Mouse (Mus musculus) midbrain, postnatal 0 days (tissue): ENCODE results near the gene Nr2f2. TPM values are rescaled to one million over a fixed set of nuclear protein-coding genes. Genes with fewer than 3 reads are reported as not detected.
A peak's percentile ranks its signal among the peaks of the same experiment; 100 is the strongest.

Experiments used
- ATAC-seq: fragments of 200-750 bp; cut with Nextera tagmentation; 2 replicates; pipeline ENCODE4 v1.8.0; 2017; ENCODE audit warnings: moderate number of reproducible peaks, mild to moderate bottlenecking, moderate TSS enrichment, moderate library complexity; ENCODE audit not compliant: low FRiP score
- DNase-seq: peaks from one replicate; pipeline ENCODE4 v3.0.0-alpha.2; 2015; ENCODE audit warnings: low spot score
- H3K27ac ChIP-seq: fragments of 300-500 bp; sonication (generic); 2 replicates; pipeline ENCODE4 v1.5.1; 2014; ENCODE audit warnings: low read depth, mild to moderate bottlenecking, low read length, mixed read lengths
- H3K27me3 ChIP-seq: fragments of 300-500 bp; sonication (generic); 2 replicates; pipeline ENCODE4 v1.6.1; 2014; ENCODE audit warnings: low read length, control low read depth, mixed read lengths; ENCODE audit not compliant: insufficient read depth
- H3K36me3 ChIP-seq: fragments of 300-500 bp; sonication (generic); 2 replicates; pipeline ENCODE4 v1.6.1; 2014; ENCODE audit warnings: low read length, control low read depth, mixed read lengths; ENCODE audit not compliant: insufficient read depth
- H3K4me1 ChIP-seq: fragments of 300-500 bp; sonication (generic); 2 replicates; pipeline ENCODE4 v1.6.1; 2014; ENCODE audit warnings: mild to moderate bottlenecking, control low read depth, antibody characterized with exemption, low read length, mixed read lengths; ENCODE audit not compliant: insufficient read depth
- H3K4me2 ChIP-seq: fragments of 300-500 bp; sonication (generic); 2 replicates; pipeline ENCODE4 v1.6.1; 2014; ENCODE audit warnings: low read depth, mild to moderate bottlenecking, low read length, mixed read lengths; ENCODE audit not compliant: poor library complexity, severe bottlenecking
- H3K4me3 ChIP-seq: fragments of 300-500 bp; sonication (generic); 2 replicates; pipeline ENCODE4 v1.5.1; 2014; ENCODE audit warnings: low read depth, mild to moderate bottlenecking, low read length, moderate library complexity
- H3K9ac ChIP-seq: fragments of 300-500 bp; sonication (generic); replicated peaks from 2 replicates; pipeline ENCODE4 v1.6.1; 2014; ENCODE audit warnings: mild to moderate bottlenecking, low read length, moderate library complexity, mixed read lengths; ENCODE audit not compliant: poor library complexity, severe bottlenecking
- H3K9me3 ChIP-seq: fragments of 300-500 bp; sonication (generic); 2 replicates; pipeline ENCODE4 v1.6.1; 2016; ENCODE audit warnings: low read length, control low read depth
- CTCF ChIP-seq: IDR thresholded peaks from 2 replicates; pipeline ENCODE4 v1.5.1; 2016; ENCODE audit warnings: antibody characterized with exemption, mild to moderate bottlenecking
- WGBS: fragments of 180-500 bp; shearing (Covaris S2); extraction: QIAGEN DNeasy Blood & Tissue Kit; methylation state at CpG from one replicate; pipeline ENCODE4 v1.1.7; 2014; 5-methylcytosine and 5-hydroxymethylcytosine counted together
- polyA plus RNA-seq: library from polyadenylated mRNA; unstranded; fragments of >200 nt; fragmentation: Nextera tagmentation; extraction: Ambion mirVana; gene quantifications from 2 replicates; pipeline ENCODE4 v1.2.1, GENCODE M21; 2015
- total RNA-seq: library from RNA; depleted of rRNA; stranded (reverse); fragments of >200 nt; gene quantifications from 2 replicates; pipeline ENCODE4 v1.2.3, GENCODE M21; 2014

The Nr2f2 gene
- total and polyA plus RNA-seq, 2 experiments from 2014 or later, result 38.9 to 81.6 TPM

- no peak for TF ChIP-seq CTCF
- Histone ChIP-seq H3K9me3 (no peaks in the 10 kb centered on the region), H3K27me3 (0 out of 2 replicates have a peak, but pooled peaks cover 3% of the 10 kb centered on the region), H3K27ac (no peak overlapping the region), H3K4me1 (no peaks in the 10 kb centered on the region), H3K4me2 (no peak overlapping the region), H3K36me3 (no peaks in the 10 kb centered on the region), H3K4me3 (no peak overlapping the region), H3K9ac (no peak overlapping the region)
- no peak for ATAC-seq
- WGBS, result 64% methylated on average over 3 of the region's 3 CpGs
- DNase-seq, result no peak
Observed at GRCm38 (mm10) chr7:70380943-70381342, 14.4 kb upstream of the Nr2f2 start.

- Histone ChIP-seq H3K4me2 (no peak overlapping the region), H3K4me3 (no peak overlapping the region), H3K9ac (no peak overlapping the region), H3K27ac (no peak overlapping the region), H3K9me3 (no peaks in the 10 kb centered on the region), H3K27me3 (0 out of 2 replicates have a peak, but pooled peaks cover 3% of the 10 kb centered on the region), H3K4me1 (no peaks in the 10 kb centered on the region), H3K36me3 (no peaks in the 10 kb centered on the region)
- 93% methylated on average over 3 of the region's 3 CpGs for WGBS
- DNase-seq (no peak), ATAC-seq (no peak)
- no peak for TF ChIP-seq CTCF
Observed at GRCm38 (mm10) chr7:70380246-70380645, 13.7 kb upstream of the Nr2f2 start.

GRCm38 (mm10) chr7:70370552-70371262, 4.2 kb upstream of the Nr2f2 start:
- 2% methylated on average over 18 of the region's 18 CpGs for WGBS
- Histone ChIP-seq H3K27me3 (peaks cover 48% of the 10 kb centered on the region), H3K4me1 (no peaks in the 10 kb centered on the region), H3K4me2 (peak overlapping the region; percentile 54), H3K9ac (peak overlapping the region; percentile 36; the same call in 1 of the 2 replicates), H3K4me3 (peak overlapping the region; percentile 28; the same call in 1 of the 2 replicates), H3K36me3 (no peaks in the 10 kb centered on the region), H3K9me3 (no peaks in the 10 kb centered on the region), H3K27ac (peak overlapping the region; percentile 70)
- ATAC-seq (no peak), DNase-seq (no peak)
- TF ChIP-seq CTCF, result no peak

GRCm38 (mm10) chr7:70369731-70370551, 3.4 kb upstream of the Nr2f2 start:
- no peak for TF ChIP-seq CTCF
- DNase-seq (no peak), ATAC-seq (no peak)
- no peaks in the 10 kb centered on the region for H3K4me1 ChIP-seq
- no peaks in the 10 kb centered on the region for H3K36me3 ChIP-seq
- 1% methylated on average over 47 of the region's 47 CpGs for WGBS
- H3K9ac ChIP-seq, result peak overlapping the region; percentile 36
- peak overlapping the region; percentile 54 for H3K4me2 ChIP-seq
- H3K27ac ChIP-seq, result peak overlapping the region; percentile 70
- H3K9me3 ChIP-seq, result no peaks in the 10 kb centered on the region
- peaks cover 48% of the 10 kb centered on the region for H3K27me3 ChIP-seq
- peak overlapping the region; percentile 28 for H3K4me3 ChIP-seq

- no peaks in the 10 kb centered on the region for H3K9me3 ChIP-seq
- H3K27ac ChIP-seq, result peak overlapping the region; percentile 70
- peak overlapping the region; percentile 54 for H3K4me2 ChIP-seq
- no peak for TF ChIP-seq CTCF
- 0 out of 2 replicates have a peak, but pooled peaks have one; percentile 29 for ATAC-seq
- no peak for DNase-seq
- H3K36me3 ChIP-seq, result no peaks in the 10 kb centered on the region
- peak overlapping the region; percentile 28 for H3K4me3 ChIP-seq
- peaks cover 48% of the 10 kb centered on the region for H3K27me3 ChIP-seq
- H3K4me1 ChIP-seq, result no peaks in the 10 kb centered on the region
- peak overlapping the region; percentile 36; the same call in 1 of the 2 replicates for H3K9ac ChIP-seq
- 3% methylated on average over 31 of the region's 37 CpGs for WGBS
Observed at GRCm38 (mm10) chr7:70369061-70369730, 2.7 kb upstream of the Nr2f2 start.
